Mouse (Mus musculus) liver, embryonic 15.5 days (tissue): ENCODE results near the gene Hipk1. TPM values are rescaled to one million over a fixed set of nuclear protein-coding genes. Genes with fewer than 3 reads are reported as not detected.

Source experiments
- ATAC-seq: fragments of 200-750 bp; cut with Nextera tagmentation; 2 replicates; pipeline ENCODE4 v1.8.0; 2017; ENCODE audit warnings: moderate number of reproducible peaks, mild to moderate bottlenecking, moderate library complexity; ENCODE audit not compliant: insufficient read depth
- H3K27ac ChIP-seq: fragments of 300-500 bp; sonication (generic); replicated peaks from 2 replicates; pipeline ENCODE4 v1.5.1; 2015; ENCODE audit warnings: mild to moderate bottlenecking, inconsistent platforms
- H3K27me3 ChIP-seq: fragments of 300-500 bp; sonication (generic); 2 replicates; pipeline ENCODE4 v1.6.1; 2015; ENCODE audit warnings: mild to moderate bottlenecking, inconsistent platforms
- H3K36me3 ChIP-seq: fragments of 300-500 bp; sonication (generic); replicated peaks from 2 replicates; pipeline ENCODE4 v1.6.1; 2015; ENCODE audit warnings: moderate library complexity, mild to moderate bottlenecking, inconsistent platforms
- H3K4me1 ChIP-seq: fragments of 300-500 bp; sonication (generic); replicated peaks from 2 replicates; pipeline ENCODE4 v1.6.1; 2015; ENCODE audit warnings: inconsistent platforms
- H3K4me2 ChIP-seq: fragments of 300-500 bp; sonication (generic); 2 replicates; pipeline ENCODE4 v1.6.1; 2015; ENCODE audit warnings: moderate library complexity, mild to moderate bottlenecking, inconsistent platforms
- H3K4me3 ChIP-seq: fragments of 300-500 bp; sonication (generic); replicated peaks from 2 replicates; pipeline ENCODE4 v1.5.1; 2015; ENCODE audit warnings: mild to moderate bottlenecking, inconsistent platforms
- H3K9ac ChIP-seq: fragments of 300-500 bp; sonication (generic); 2 replicates; pipeline ENCODE4 v1.6.1; 2015; ENCODE audit warnings: moderate library complexity, mild to moderate bottlenecking, inconsistent platforms
- H3K9me3 ChIP-seq: fragments of 300-500 bp; sonication (generic); replicated peaks from 2 replicates; pipeline ENCODE4 v1.6.1; 2016; ENCODE audit warnings: inconsistent platforms
- WGBS: fragments of 180-500 bp; shearing (Covaris S2); methylation state at CpG from one replicate; pipeline ENCODE4 v1.1.7; 2015; ENCODE audit warnings: mixed read lengths; ENCODE audit not compliant: insufficient replicate concordance; 5-methylcytosine and 5-hydroxymethylcytosine counted together
- polyA plus RNA-seq: library from polyadenylated mRNA; unstranded; fragments of >200 nt; fragmentation: Nextera tagmentation; extraction: Ambion mirVana; gene quantifications from 2 replicates; pipeline ENCODE4 v1.2.1, GENCODE M21; 2015

The Hipk1 gene
- polyA plus RNA-seq, 1 experiment from 2014 or later: 15.3 TPM

DNA sequence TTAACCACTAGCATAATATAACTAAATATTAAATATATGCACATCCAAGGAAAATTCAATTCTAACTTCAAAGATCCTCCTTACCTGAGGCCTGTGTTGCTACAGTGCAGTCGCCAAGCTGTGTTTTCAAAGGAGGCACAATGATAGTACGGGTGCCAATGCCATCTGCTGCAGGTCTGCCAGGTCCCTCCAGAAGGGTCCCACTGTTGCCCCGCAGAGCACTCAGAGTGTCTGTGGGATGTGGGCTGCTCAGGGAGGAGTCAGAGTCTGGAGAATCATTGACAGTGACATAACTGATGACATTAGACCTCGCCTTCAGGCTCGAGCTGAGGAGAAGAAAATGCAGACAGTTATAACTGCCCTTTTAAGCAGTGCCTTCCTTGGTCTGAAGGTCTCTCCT is 44.7 kb downstream of the Hipk1 start:
- H3K27ac ChIP-seq: no peak overlapping the region
- H3K4me3 ChIP-seq: no peak overlapping the region
- H3K27me3 ChIP-seq: no peaks in the 10 kb centered on the region
- peaks cover 93% of the 10 kb centered on the region for H3K36me3 ChIP-seq
- H3K4me2 ChIP-seq: no peak overlapping the region
- H3K9ac ChIP-seq: no peak overlapping the region
- WGBS: 79% methylated on average over 5 of the region's 5 CpGs
- no peaks in the 10 kb centered on the region for H3K4me1 ChIP-seq
- no peak for ATAC-seq
- H3K9me3 ChIP-seq: no peaks in the 10 kb centered on the region

GRCm38 (mm10) chr3:103745001-103745770 is 46.2 kb downstream of the Hipk1 start:
- Histone ChIP-seq H3K27ac (no peak overlapping the region), H3K27me3 (no peaks in the 10 kb centered on the region), H3K36me3 (peaks cover 95% of the 10 kb centered on the region), H3K4me1 (peaks cover 3% of the 10 kb centered on the region; the same call in 1 of the 2 replicates), H3K9ac (no peak overlapping the region), H3K4me2 (no peak overlapping the region), H3K9me3 (no peaks in the 10 kb centered on the region), H3K4me3 (no peak overlapping the region)
- ATAC-seq: no peak
- 87% methylated on average over 14 of the region's 14 CpGs for WGBS

DNA sequence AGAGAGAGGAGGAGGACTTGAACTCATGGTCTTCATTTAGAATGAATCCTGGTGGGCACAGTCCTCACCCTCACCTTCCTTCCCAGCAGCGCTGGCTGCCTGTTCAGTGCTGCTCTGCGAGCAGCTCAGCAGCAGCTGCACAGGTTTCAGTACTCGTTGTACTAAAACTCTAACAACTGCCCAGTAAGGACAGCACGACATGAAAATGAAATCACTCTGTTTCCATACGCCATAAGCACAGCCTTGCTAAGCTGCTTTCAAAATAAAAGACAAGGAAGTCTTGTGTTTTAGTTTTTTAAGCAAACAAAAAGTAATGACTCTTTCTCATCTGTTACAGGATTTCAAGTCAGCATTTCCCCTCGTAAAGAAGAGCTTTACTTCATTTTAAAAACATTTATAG is 48.2 kb downstream of the Hipk1 start:
- Histone ChIP-seq H3K4me2 (no peak overlapping the region), H3K4me3 (no peak overlapping the region), H3K27me3 (no peaks in the 10 kb centered on the region), H3K9ac (no peak overlapping the region), H3K36me3 (peaks cover 83% of the 10 kb centered on the region), H3K9me3 (no peaks in the 10 kb centered on the region), H3K4me1 (peaks cover 8% of the 10 kb centered on the region), H3K27ac (no peak overlapping the region)
- no peak for ATAC-seq
- 87% methylated on average over 6 of the region's 6 CpGs for WGBS

DNA sequence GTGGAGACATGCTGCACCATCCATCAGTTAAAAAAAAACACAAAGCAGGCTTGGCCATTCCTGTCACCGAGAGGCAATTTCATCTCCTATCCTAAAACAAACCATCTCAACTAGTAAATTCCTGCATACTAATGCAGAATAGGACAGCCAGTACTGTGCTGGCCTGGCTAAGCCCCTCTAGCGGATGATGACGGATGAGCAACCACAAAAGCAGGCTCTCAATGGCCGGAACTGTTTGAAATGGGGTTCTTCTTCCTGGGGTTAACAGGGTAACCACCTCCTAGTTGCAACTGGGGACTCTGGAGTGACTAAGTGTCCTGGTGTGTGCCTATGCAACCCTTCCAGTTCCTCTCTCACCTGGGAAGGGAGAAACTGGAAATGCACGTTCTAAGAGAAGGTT is 51.0 kb downstream of the Hipk1 start:
- WGBS: 75% methylated on average over 5 of the region's 5 CpGs
- no peaks in the 10 kb centered on the region for H3K9me3 ChIP-seq
- peaks cover 70% of the 10 kb centered on the region for H3K36me3 ChIP-seq
- H3K9ac ChIP-seq: no peak overlapping the region
- no peak overlapping the region for H3K4me2 ChIP-seq
- no peak for ATAC-seq
- H3K27ac ChIP-seq: no peak overlapping the region
- H3K4me3 ChIP-seq: no peak overlapping the region
- no peaks in the 10 kb centered on the region for H3K27me3 ChIP-seq
- peaks cover 14% of the 10 kb centered on the region for H3K4me1 ChIP-seq

DNA sequence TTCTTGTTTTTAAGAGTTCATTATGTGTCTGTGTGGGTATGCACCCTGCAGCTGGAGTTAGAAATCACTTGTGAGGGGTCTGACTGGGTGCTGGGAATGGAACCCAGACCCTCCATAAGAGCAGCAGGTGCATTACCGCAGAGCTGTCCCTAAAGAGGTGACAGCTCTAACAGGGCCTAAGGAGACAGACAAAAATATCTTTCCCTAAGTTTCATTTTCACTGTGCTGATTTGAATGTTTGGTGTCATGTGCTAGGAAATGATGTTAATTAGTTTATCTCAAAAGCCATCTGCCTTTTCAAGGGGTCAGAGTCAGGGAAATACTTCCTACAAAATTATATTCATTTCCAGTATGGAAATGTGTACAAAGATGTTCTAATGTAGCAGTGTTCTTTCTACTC is 52.0 kb downstream of the Hipk1 start, which contains the start of gene Gm10964:
TSS of gene Gm10964 (plus strand) at position 38 of the 400 bp plus-strand sequence.
- Histone ChIP-seq H3K9me3 (no peaks in the 10 kb centered on the region), H3K4me2 (peak within 1 kb of the TSS; percentile 61), H3K4me1 (peaks cover 23% of the 10 kb centered on the region), H3K36me3 (peaks cover 60% of the 10 kb centered on the region), H3K27ac (no peak within 1 kb of the TSS), H3K27me3 (no peaks in the 10 kb centered on the region), H3K9ac (no peak within 1 kb of the TSS), H3K4me3 (peak within 1 kb of the TSS; percentile 29; the same call in 1 of the 2 replicates)
- ATAC-seq: no peak
- WGBS: 94% methylated on average over 1 of the region's 1 CpGs

DNA sequence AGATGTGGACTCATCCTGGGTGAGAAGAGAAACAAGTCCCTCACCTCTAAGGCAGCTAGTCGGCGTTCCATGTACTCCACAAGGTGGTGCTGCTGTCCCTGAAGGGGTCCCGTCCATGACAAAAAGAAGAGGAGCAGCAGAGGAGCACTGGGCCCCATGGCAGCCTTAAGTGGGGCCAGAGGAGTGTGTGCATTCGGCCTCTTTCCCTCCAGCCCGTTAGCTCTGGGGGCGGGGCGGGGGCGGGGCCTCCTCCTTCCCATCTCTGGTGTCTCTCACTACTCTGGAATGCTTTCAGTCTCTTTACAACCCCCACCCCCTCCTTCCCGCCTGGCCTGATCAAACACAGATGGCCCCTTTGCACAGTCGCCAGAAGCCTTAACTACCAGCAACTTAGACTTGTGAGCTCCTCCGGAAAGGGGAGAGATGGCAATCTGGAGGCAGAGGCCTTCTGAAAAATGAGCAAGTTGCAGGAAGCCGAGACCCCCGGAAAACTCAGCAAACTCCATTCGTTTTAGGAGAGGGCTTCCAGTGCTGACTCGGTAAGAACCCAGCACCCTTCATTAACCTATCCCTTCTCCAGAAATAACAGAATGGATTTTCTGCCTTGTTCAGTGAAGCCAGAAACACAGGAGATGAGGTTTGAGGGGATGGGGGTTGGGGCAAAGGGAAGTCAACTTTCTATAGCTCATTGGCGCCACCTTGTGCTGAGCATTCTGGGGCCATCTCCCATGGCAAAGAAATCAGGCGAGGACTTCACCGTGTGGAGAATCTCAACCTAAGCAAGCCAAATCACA is 53.4 kb downstream of the Hipk1 start, which contains the start of gene Olfml3:
TSS of gene Olfml3 (minus strand) at position 224 of the 794 bp plus-strand sequence.
- Histone ChIP-seq H3K36me3 (peaks cover 47% of the 10 kb centered on the region), H3K27ac (no peak within 1 kb of the TSS), H3K4me3 (peak within 1 kb of the TSS; percentile 29), H3K9me3 (no peaks in the 10 kb centered on the region), H3K9ac (no peak within 1 kb of the TSS), H3K4me1 (peaks cover 23% of the 10 kb centered on the region), H3K27me3 (no peaks in the 10 kb centered on the region), H3K4me2 (peak within 1 kb of the TSS; percentile 61)
- WGBS: 1% methylated on average over 18 of the region's 18 CpGs
- ATAC-seq: peak; percentile 67

GRCm38 (mm10) chr3:103737061-103737754 is 54.2 kb downstream of the Hipk1 start:
- no peak overlapping the region for H3K27ac ChIP-seq
- H3K36me3 ChIP-seq: peaks cover 42% of the 10 kb centered on the region
- 69% methylated on average over 16 of the region's 16 CpGs for WGBS
- peak overlapping the region; percentile 29; the same call in 1 of the 2 replicates for H3K4me3 ChIP-seq
- peaks cover 23% of the 10 kb centered on the region for H3K4me1 ChIP-seq
- ATAC-seq: no peak
- H3K9ac ChIP-seq: no peak overlapping the region
- no peaks in the 10 kb centered on the region for H3K27me3 ChIP-seq
- no peaks in the 10 kb centered on the region for H3K9me3 ChIP-seq
- peak overlapping the region; percentile 61; the same call in 1 of the 2 replicates for H3K4me2 ChIP-seq

- Histone ChIP-seq H3K4me1 (peaks cover 23% of the 10 kb centered on the region), H3K27ac (no peak overlapping the region), H3K4me3 (no peak overlapping the region), H3K9me3 (no peaks in the 10 kb centered on the region), H3K36me3 (peaks cover 30% of the 10 kb centered on the region), H3K4me2 (no peak overlapping the region), H3K9ac (no peak overlapping the region), H3K27me3 (no peaks in the 10 kb centered on the region)
- 87% methylated on average over 28 of the region's 28 CpGs for WGBS
- no peak for ATAC-seq
Observed at GRCm38 (mm10) chr3:103735776-103736600, 55.4 kb downstream of the Hipk1 start.

- H3K27me3 ChIP-seq: no peaks in the 10 kb centered on the region
- H3K9me3 ChIP-seq: no peaks in the 10 kb centered on the region
- H3K36me3 ChIP-seq: peaks cover 22% of the 10 kb centered on the region
- no peak overlapping the region for H3K4me3 ChIP-seq
- no peak for ATAC-seq
- peaks cover 20% of the 10 kb centered on the region for H3K4me1 ChIP-seq
- H3K4me2 ChIP-seq: no peak overlapping the region
- no peak overlapping the region for H3K9ac ChIP-seq
- WGBS: 31% methylated on average over 11 of the region's 11 CpGs
- no peak overlapping the region for H3K27ac ChIP-seq
Observed at GRCm38 (mm10) chr3:103734696-103735519, 56.5 kb downstream of the Hipk1 start.
